Mouse (Mus musculus) stomach, postnatal 0 days (tissue): Measurements from ENCODE around the gene Aldoart2. TPM values are rescaled to one million over a fixed set of nuclear protein-coding genes. Genes with fewer than 3 reads are reported as not detected.
"Not testable (repeated sequence)": the region's sequence is repeated elsewhere in the genome, so short reads cannot be mapped to it uniquely, and the experiment has no call there.

Experiments
- ATAC-seq: fragments of 200-750 bp; cut with Nextera tagmentation; 2 replicates; pipeline ENCODE4 v1.8.0; 2017; ENCODE audit not compliant: low FRiP score, low TSS enrichment
- DNase-seq: peaks from one replicate; pipeline ENCODE4 v3.0.0-alpha.2; 2016; ENCODE audit warnings: low spot score
- H3K27ac ChIP-seq: fragments of 300-500 bp; sonication (generic); replicated peaks from 2 replicates; pipeline ENCODE4 v1.5.1; 2014; ENCODE audit warnings: mild to moderate bottlenecking, control low read depth
- H3K27me3 ChIP-seq: fragments of 300-500 bp; sonication (generic); 2 replicates; pipeline ENCODE4 v1.6.1; 2014; ENCODE audit warnings: low read length; ENCODE audit not compliant: control insufficient read depth, insufficient read depth
- H3K36me3 ChIP-seq: fragments of 300-500 bp; sonication (generic); 2 replicates; pipeline ENCODE4 v1.6.1; 2014; ENCODE audit warnings: low read length, mixed read lengths; ENCODE audit not compliant: control insufficient read depth, insufficient read depth
- H3K4me1 ChIP-seq: fragments of 300-500 bp; sonication (generic); replicated peaks from 2 replicates; pipeline ENCODE4 v1.6.1; 2014; ENCODE audit warnings: antibody characterized with exemption; ENCODE audit not compliant: control insufficient read depth, insufficient read depth
- H3K4me2 ChIP-seq: fragments of 300-500 bp; sonication (generic); replicated peaks from 2 replicates; pipeline ENCODE4 v1.6.1; 2014; ENCODE audit warnings: low read depth, mild to moderate bottlenecking, control low read depth, moderate library complexity
- H3K4me3 ChIP-seq: fragments of 300-500 bp; sonication (generic); 2 replicates; pipeline ENCODE4 v1.5.1; 2014; ENCODE audit warnings: low read depth, low read length, control low read depth
- H3K9ac ChIP-seq: fragments of 300-500 bp; sonication (generic); 2 replicates; pipeline ENCODE4 v1.6.1; 2014; ENCODE audit warnings: mild to moderate bottlenecking, low read length, control low read depth, mixed read lengths
- H3K9me3 ChIP-seq: fragments of 300-500 bp; sonication (generic); 2 replicates; pipeline ENCODE4 v1.6.1; 2016; ENCODE audit warnings: low read length; ENCODE audit not compliant: control insufficient read depth
- CTCF ChIP-seq: IDR thresholded peaks from 2 replicates; pipeline ENCODE4 v1.5.1; 2016; ENCODE audit warnings: antibody characterized with exemption, low read depth, mild to moderate bottlenecking, moderate library complexity
- EP300 ChIP-seq: optimal IDR thresholded peaks from 2 replicates; pipeline ENCODE3; 2016; ENCODE audit warnings: antibody characterized with exemption
- WGBS: fragments of 180-500 bp; shearing (Covaris S2); extraction: QIAGEN DNeasy Blood & Tissue Kit; methylation state at CpG from one replicate; pipeline ENCODE4 v1.1.7; 2014; 5-methylcytosine and 5-hydroxymethylcytosine counted together
- polyA plus RNA-seq: library from polyadenylated mRNA; unstranded; fragments of >200 nt; fragmentation: Nextera tagmentation; extraction: Ambion mirVana; gene quantifications from 2 replicates; pipeline ENCODE4 v1.2.1, GENCODE M21; 2015

The Aldoart2 gene
- polyA plus RNA-seq, 1 experiment from 2014 or later: not detected

- Histone ChIP-seq H3K9ac (no peak overlapping the region), H3K4me3 (no peak overlapping the region), H3K4me2 (no peak overlapping the region), H3K9me3 (no peaks in the 10 kb centered on the region), H3K27me3 (no peaks in the 10 kb centered on the region), H3K36me3 (no peaks in the 10 kb centered on the region), H3K4me1 (no peaks in the 10 kb centered on the region), H3K27ac (no peak overlapping the region)
- WGBS: 40% methylated on average over 6 of the region's 6 CpGs
- TF ChIP-seq EP300: no peak
- no peak for TF ChIP-seq CTCF
- DNase-seq (no peak), ATAC-seq (no peak)
These were observed 4.6 kb downstream of the Aldoart2 start for GRCm38 (mm10) chr12:55569676-55570075.

- TF ChIP-seq CTCF: no peak
- TF ChIP-seq EP300: no peak
- H3K27ac ChIP-seq: no peak overlapping the region
- H3K4me2 ChIP-seq: no peak overlapping the region
- no peaks in the 10 kb centered on the region for H3K27me3 ChIP-seq
- H3K36me3 ChIP-seq: no peaks in the 10 kb centered on the region
- H3K9ac ChIP-seq: no peak overlapping the region
- H3K4me3 ChIP-seq: no peak overlapping the region
- WGBS: 88% methylated on average over 9 of the region's 9 CpGs
- H3K9me3 ChIP-seq: no peaks in the 10 kb centered on the region
- DNase-seq (no peak), ATAC-seq (no peak)
- no peaks in the 10 kb centered on the region for H3K4me1 ChIP-seq
These were observed 5.6 kb downstream of the Aldoart2 start for GRCm38 (mm10) chr12:55570646-55571045.

- no peak for TF ChIP-seq EP300
- TF ChIP-seq CTCF: no peak
- Histone ChIP-seq H3K27me3 (no peaks in the 10 kb centered on the region), H3K36me3 (no peaks in the 10 kb centered on the region), H3K4me2 (no peak overlapping the region), H3K9me3 (no peaks in the 10 kb centered on the region), H3K27ac (no peak overlapping the region), H3K4me1 (no peaks in the 10 kb centered on the region), H3K9ac (no peak overlapping the region), H3K4me3 (no peak overlapping the region)
- ATAC-seq (no peak), DNase-seq (no peak)
- WGBS: 70% methylated on average over 11 of the region's 11 CpGs
These were observed 6.1 kb downstream of the Aldoart2 start for GRCm38 (mm10) chr12:55571181-55571580.

- no peaks in the 10 kb centered on the region for H3K4me1 ChIP-seq
- WGBS: 79% methylated on average over 10 of the region's 10 CpGs
- no peak overlapping the region for H3K4me3 ChIP-seq
- no peak for ATAC-seq
- H3K4me2 ChIP-seq: no peak overlapping the region
- H3K27ac ChIP-seq: no peak overlapping the region
- TF ChIP-seq CTCF: no peak
- no peaks in the 10 kb centered on the region for H3K9me3 ChIP-seq
- H3K9ac ChIP-seq: no peak overlapping the region
- DNase-seq: no peak
- H3K27me3 ChIP-seq: no peaks in the 10 kb centered on the region
- no peaks in the 10 kb centered on the region for H3K36me3 ChIP-seq
These were observed 6.6 kb downstream of the Aldoart2 start for GRCm38 (mm10) chr12:55571661-55572060.

GRCm38 (mm10) chr12:55573089-55573488, 8.1 kb downstream of the Aldoart2 start:
- no peak for ATAC-seq
- Histone ChIP-seq H3K4me1 (no peaks in the 10 kb centered on the region), H3K9ac (no peak overlapping the region), H3K4me3 (no peak overlapping the region), H3K36me3 (no peaks in the 10 kb centered on the region), H3K4me2 (no peak overlapping the region), H3K9me3 (no peaks in the 10 kb centered on the region), H3K27ac (no peak overlapping the region), H3K27me3 (no peaks in the 10 kb centered on the region)
- TF ChIP-seq CTCF (peak; percentile 26), EP300 (no peak)
- no peak for DNase-seq

- no peak for TF ChIP-seq CTCF
- TF ChIP-seq EP300: no peak
- peak; percentile 20 for DNase-seq
- no peak for ATAC-seq
These were observed 8.8 kb downstream of the Aldoart2 start for GRCm38 (mm10) chr12:55573794-55574193.

GRCm38 (mm10) chr12:55586936-55587335, 21.9 kb downstream of the Aldoart2 start:
- ATAC-seq: not testable (repeated sequence)

More at GRCm38 (mm10) chr12:55573794-55574193, 8.8 kb downstream of the Aldoart2 start:
- no peak overlapping the region for H3K4me3 ChIP-seq
- no peaks in the 10 kb centered on the region for H3K36me3 ChIP-seq
- 8% methylated on average over 6 of the region's 6 CpGs for WGBS
- no peaks in the 10 kb centered on the region for H3K4me1 ChIP-seq
- no peak overlapping the region for H3K4me2 ChIP-seq
- H3K27me3 ChIP-seq: no peaks in the 10 kb centered on the region
- no peaks in the 10 kb centered on the region for H3K9me3 ChIP-seq
- no peak overlapping the region for H3K27ac ChIP-seq
- no peak overlapping the region for H3K9ac ChIP-seq

More at GRCm38 (mm10) chr12:55586936-55587335, 21.9 kb downstream of the Aldoart2 start:
- WGBS: 57% methylated on average over 9 of the region's 9 CpGs
- H3K27ac ChIP-seq, H3K4me2 ChIP-seq, H3K27me3 ChIP-seq, DNase-seq, H3K9me3 ChIP-seq, H3K9ac ChIP-seq, H3K4me1 ChIP-seq, H3K4me3 ChIP-seq, H3K36me3 ChIP-seq: not testable (repeated sequence)
